Mouse (Mus musculus) heart, postnatal 14 days (tissue): Measurements from ENCODE around the gene Pknox2. TPM values are rescaled to one million over a fixed set of nuclear protein-coding genes. Genes with fewer than 3 reads are reported as not detected.

Source experiments
- DNase-seq, 2 experiments: peaks; one replicate each; pipeline ENCODE4 v3.0.0; 2021 to 2022
- intact Hi-C: fragments of 180-260 bp; cut with DNase I; formaldehyde crosslinking; loops from one replicate; pipeline ENCODE4 v1.15.1; 2025
- total RNA-seq, 2 experiments: library from RNA; stranded (reverse); gene quantifications; 2 replicates each; pipeline ENCODE4 v1.2.3; 2021

The Pknox2 gene
- total RNA-seq, 2 experiments from 2014 or later, result 3.7 to 6.0 TPM

DNA sequence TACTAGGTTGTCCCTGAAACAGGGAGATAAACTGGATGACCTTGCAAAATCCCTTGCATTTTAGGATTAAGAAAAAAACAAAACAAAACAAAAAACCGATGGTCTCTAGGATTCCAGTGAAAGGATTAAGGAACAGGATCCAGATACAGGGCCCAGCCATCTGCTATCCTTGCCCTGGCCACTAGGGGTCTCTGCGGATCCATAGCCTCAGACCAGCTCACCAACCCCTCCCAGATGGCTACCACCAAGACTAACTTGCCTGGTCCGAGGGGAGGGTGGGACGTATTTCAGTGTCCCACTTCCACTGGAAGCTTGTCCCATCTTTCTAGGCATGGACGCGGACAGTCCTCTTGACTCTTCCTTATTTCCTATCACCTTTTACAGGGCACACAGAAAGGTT is 230.8 kb downstream of the Pknox2 start:
- peak; percentile 79 to 84 for DNase-seq

GRCm38 (mm10) chr9:36905452-36905851 is 241.8 kb downstream of the Pknox2 start:
- intact Hi-C loops, result no loop called here
- peak; percentile 13 to 25 for DNase-seq

More for the DNA sequence above, 230.8 kb downstream of the Pknox2 start:
- intact Hi-C loops, result loop anchor here (2.0 to 5.0 kb wide), 3 partner anchors 52 to 314 kb away; partner anchors contain the start of gene Pknox2

DNA sequence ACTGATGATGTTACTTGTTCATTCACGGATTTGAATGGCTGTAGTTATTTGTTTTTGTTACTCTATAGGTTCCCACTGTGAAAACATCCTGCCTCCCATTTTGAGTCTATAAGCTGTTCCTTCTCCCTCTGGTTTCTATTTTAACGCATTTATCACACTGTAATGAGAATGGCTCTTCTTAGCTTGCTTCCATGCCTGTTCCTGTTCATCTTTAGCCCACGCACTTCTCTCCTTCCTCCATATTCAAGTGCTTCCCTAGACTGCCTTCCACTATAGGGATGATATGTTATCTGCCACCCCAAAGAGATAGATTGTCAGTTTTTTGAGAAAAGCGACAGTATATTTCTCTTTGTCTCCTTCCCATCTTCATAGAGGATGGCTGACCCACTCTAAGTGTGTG is 246.7 kb downstream of the Pknox2 start:
- intact Hi-C loops, result no loop called here
- no peak for DNase-seq

- DNase-seq, result peak; percentile 53 to 68
These were observed 248.6 kb downstream of the Pknox2 start for GRCm38 (mm10) chr9:36898560-36898959.

GRCm38 (mm10) chr9:36895009-36895693 is 252.1 kb downstream of the Pknox2 start:
- intact Hi-C loops, result loop anchor here (1.0 to 5.0 kb wide), 2 partner anchors 252 to 335 kb away; partner anchors contain the start of gene Pknox2
- peak; percentile 59 to 74 for DNase-seq

More at GRCm38 (mm10) chr9:36898560-36898959, 248.6 kb downstream of the Pknox2 start:
- intact Hi-C loops, result loop anchor here (5.0 kb wide), 1 partner anchor 249 kb away; the partner anchor contains the start of gene Pknox2

- no peak for DNase-seq
- intact Hi-C loops, result no loop called here
These were observed 253.0 kb downstream of the Pknox2 start for GRCm38 (mm10) chr9:36894242-36894641.

DNA sequence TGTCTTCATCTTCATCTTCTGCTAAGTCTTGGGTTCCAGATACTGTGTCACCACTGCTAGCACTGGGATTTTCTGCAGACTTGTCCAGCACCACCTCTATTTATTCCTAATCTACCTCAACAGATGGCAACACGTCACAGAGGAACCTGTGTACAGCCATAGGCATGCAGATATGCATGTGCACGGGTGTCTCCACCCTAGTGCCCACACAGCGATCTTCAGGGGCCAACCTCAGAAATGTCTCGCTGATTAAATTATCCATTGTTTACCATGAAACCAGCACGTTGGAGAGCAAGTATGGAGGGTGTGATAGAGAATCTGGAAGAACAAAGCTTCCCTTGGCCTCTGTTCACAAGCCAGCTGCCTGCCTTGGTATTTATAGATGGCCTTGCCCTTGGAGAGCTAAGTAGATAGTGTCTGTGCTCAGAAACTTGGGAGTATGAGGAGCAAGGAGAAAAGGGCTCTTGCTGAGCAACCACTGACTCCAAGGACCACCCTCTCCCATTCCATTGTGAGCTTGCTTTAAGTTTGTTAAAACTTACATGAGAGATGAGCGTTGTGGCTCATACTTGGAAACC is 253.7 kb downstream of the Pknox2 start:
- no peak for DNase-seq
- intact Hi-C loops, result no loop called here

GRCm38 (mm10) chr9:36890552-36890951 is 256.7 kb downstream of the Pknox2 start:
- intact Hi-C loops, result no loop called here
- DNase-seq, result peak; percentile 38 to 68

DNA sequence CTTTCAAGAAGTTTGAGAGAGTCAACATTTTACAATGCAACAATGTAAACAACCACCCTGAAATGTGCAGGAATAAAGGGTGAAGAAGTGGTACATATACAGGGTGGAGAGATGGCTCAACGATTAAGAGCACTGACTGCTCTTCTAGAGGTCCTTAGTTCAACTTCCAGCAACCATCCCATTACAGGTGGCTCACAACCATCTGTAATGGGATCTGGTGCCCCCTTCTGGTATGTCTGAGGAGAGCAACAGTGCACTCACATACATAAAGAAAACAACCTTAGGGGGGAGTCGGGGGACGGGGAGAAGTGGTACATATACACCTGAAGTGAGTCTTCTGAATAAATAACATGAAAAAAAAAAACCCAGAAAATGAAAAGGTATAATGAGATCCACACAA is 262.0 kb downstream of the Pknox2 start:
- DNase-seq, result peak in 1 of 2 experiments; percentile 26
- intact Hi-C loops, result no loop called here

GRCm38 (mm10) chr9:36883569-36883968 is 263.6 kb downstream of the Pknox2 start:
- DNase-seq, result no peak
- intact Hi-C loops, result no loop called here

- DNase-seq, result no peak
- intact Hi-C loops, result no loop called here
These were observed 265.0 kb downstream of the Pknox2 start for GRCm38 (mm10) chr9:36882034-36882745.

DNA sequence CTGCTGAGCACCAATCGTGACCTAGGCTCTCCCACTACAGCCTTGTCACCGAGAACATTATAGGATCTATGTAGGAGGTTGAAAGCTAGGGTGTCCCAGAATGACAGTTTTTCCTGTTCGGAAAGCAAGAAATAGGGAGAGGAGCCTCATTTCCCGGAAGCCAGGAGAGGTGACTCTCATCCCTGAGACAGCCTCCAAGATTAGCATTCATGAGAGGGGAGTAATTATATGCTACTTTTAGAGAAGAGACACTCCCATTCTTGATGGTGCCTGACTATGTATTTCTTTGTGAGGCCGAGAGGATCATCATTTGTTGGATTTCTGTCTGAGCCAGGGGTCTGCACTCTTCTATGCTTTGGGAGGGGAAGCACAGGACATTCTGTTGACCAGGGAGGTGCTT is 265.6 kb downstream of the Pknox2 start:
- no peak for DNase-seq
- intact Hi-C loops, result no loop called here

GRCm38 (mm10) chr9:36876787-36877186 is 270.4 kb downstream of the Pknox2 start:
- intact Hi-C loops, result loop anchor here (5.0 kb wide), 1 partner anchor 79 kb away; the partner anchor contains the start of gene Ei24
- DNase-seq, result no peak

GRCm38 (mm10) chr9:36876313-36876712 is 270.9 kb downstream of the Pknox2 start:
- no peak for DNase-seq
- intact Hi-C loops, result loop anchor here (5.0 kb wide), 1 partner anchor 79 kb away; the partner anchor contains the start of gene Ei24

DNA sequence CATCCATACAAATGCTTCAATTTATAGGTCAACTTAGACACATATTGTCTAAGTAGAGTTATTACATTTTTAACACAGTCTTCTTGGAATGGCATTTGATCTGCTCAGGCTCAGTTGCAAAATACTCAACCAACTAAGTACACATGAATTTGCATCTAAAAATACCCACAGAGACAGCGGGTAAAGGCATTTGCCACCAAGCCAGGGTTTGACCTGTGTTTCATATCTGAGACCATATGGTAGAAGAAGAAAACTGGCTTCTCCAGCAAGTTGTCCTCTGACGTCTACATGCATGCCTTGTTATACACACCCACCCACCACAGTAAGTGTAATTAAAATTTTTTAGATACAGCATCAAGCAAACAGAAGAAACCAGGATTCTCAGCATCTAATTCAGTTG is 273.4 kb downstream of the Pknox2 start:
- intact Hi-C loops, result no loop called here
- no peak for DNase-seq

DNA sequence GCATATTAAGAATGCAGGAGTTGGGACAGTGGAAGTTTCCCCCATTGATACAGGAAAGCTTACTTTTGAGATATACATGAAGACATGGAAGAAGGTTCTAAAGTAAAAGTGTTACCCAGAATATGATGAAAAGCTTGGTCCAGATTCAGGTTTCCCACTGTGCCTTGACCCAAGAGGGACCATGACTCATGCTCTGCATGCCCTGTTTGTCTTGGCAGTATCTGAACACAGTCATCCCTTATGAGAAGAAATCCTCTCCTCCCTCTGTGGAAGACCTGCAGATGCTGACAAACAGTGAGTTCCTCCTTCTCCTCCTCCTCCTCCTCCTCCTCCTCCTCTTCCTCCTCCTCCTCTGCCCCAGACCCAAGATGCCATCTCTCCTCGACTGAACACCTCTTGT is 276.9 kb downstream of the Pknox2 start:
- intact Hi-C loops, result no loop called here
- no peak for DNase-seq

- no peak for DNase-seq
- intact Hi-C loops, result no loop called here
These were observed 278.5 kb downstream of the Pknox2 start for GRCm38 (mm10) chr9:36868662-36869061.

GRCm38 (mm10) chr9:36864862-36865813 is 282.1 kb downstream of the Pknox2 start:
- DNase-seq, result no peak
- intact Hi-C loops, result no loop called here

DNA sequence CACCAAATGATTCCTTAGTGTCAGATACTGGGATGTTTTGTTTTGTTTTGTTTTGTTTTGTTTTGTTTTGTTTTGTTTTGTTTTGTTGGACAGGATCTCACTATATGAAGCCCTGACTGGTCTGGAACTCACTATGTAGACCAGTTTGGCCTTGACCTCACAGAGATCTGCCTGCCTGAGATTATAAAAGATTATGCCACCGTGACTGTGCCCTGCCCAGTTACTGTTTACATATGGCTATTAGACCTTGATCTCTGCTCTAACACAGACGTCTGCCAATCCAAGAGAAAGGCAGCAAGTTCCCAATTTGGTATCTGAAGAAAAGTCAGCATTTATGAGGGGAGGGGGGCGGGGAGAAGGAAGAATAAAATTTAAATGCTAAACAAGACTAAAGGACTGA is 283.5 kb downstream of the Pknox2 start:
- intact Hi-C loops, result no loop called here
- no peak for DNase-seq

DNA sequence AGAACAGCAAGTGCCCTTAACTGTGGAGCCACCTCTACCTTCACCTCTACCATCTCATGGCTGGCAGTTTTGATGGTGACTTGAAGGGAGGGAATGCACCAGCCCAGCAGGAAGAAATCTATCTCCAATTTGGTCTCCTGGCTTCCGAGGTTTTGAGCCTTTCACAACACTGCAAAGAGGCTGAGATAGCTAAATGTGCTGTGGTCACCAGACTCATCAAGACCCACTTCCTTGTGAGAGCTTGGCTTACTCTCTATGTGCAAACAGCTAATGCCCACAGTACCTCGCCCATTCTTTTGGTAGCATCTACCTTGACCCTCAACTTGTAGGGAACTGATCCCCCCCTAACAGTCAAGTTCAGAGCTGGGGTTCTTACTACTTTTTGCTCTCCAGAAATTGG is 284.6 kb downstream of the Pknox2 start:
- intact Hi-C loops, result no loop called here
- DNase-seq, result no peak
